Mouse (Mus musculus) stomach, postnatal 0 days (tissue): ENCODE data around the gene Cdiptos. TPM values are rescaled to one million over a fixed set of nuclear protein-coding genes. Genes with fewer than 3 reads are reported as not detected.

Source experiments
- ATAC-seq: fragments of 200-750 bp; cut with Nextera tagmentation; 2 replicates; pipeline ENCODE4 v1.8.0; 2017; ENCODE audit not compliant: low FRiP score, low TSS enrichment
- DNase-seq: peaks from one replicate; pipeline ENCODE4 v3.0.0-alpha.2; 2016; ENCODE audit warnings: low spot score
- H3K27ac ChIP-seq: fragments of 300-500 bp; sonication (generic); replicated peaks from 2 replicates; pipeline ENCODE4 v1.5.1; 2014; ENCODE audit warnings: mild to moderate bottlenecking, control low read depth
- H3K27me3 ChIP-seq: fragments of 300-500 bp; sonication (generic); 2 replicates; pipeline ENCODE4 v1.6.1; 2014; ENCODE audit warnings: low read length; ENCODE audit not compliant: control insufficient read depth, insufficient read depth
- H3K36me3 ChIP-seq: fragments of 300-500 bp; sonication (generic); 2 replicates; pipeline ENCODE4 v1.6.1; 2014; ENCODE audit warnings: low read length, mixed read lengths; ENCODE audit not compliant: control insufficient read depth, insufficient read depth
- H3K4me1 ChIP-seq: fragments of 300-500 bp; sonication (generic); replicated peaks from 2 replicates; pipeline ENCODE4 v1.6.1; 2014; ENCODE audit warnings: antibody characterized with exemption; ENCODE audit not compliant: control insufficient read depth, insufficient read depth
- H3K4me2 ChIP-seq: fragments of 300-500 bp; sonication (generic); replicated peaks from 2 replicates; pipeline ENCODE4 v1.6.1; 2014; ENCODE audit warnings: low read depth, mild to moderate bottlenecking, control low read depth, moderate library complexity
- H3K4me3 ChIP-seq: fragments of 300-500 bp; sonication (generic); 2 replicates; pipeline ENCODE4 v1.5.1; 2014; ENCODE audit warnings: low read depth, low read length, control low read depth
- H3K9ac ChIP-seq: fragments of 300-500 bp; sonication (generic); 2 replicates; pipeline ENCODE4 v1.6.1; 2014; ENCODE audit warnings: mild to moderate bottlenecking, low read length, control low read depth, mixed read lengths
- H3K9me3 ChIP-seq: fragments of 300-500 bp; sonication (generic); 2 replicates; pipeline ENCODE4 v1.6.1; 2016; ENCODE audit warnings: low read length; ENCODE audit not compliant: control insufficient read depth
- CTCF ChIP-seq: IDR thresholded peaks from 2 replicates; pipeline ENCODE4 v1.5.1; 2016; ENCODE audit warnings: antibody characterized with exemption, low read depth, mild to moderate bottlenecking, moderate library complexity
- EP300 ChIP-seq: optimal IDR thresholded peaks from 2 replicates; pipeline ENCODE3; 2016; ENCODE audit warnings: antibody characterized with exemption
- WGBS: fragments of 180-500 bp; shearing (Covaris S2); extraction: QIAGEN DNeasy Blood & Tissue Kit; methylation state at CpG from one replicate; pipeline ENCODE4 v1.1.7; 2014; 5-methylcytosine and 5-hydroxymethylcytosine counted together
- polyA plus RNA-seq: library from polyadenylated mRNA; unstranded; fragments of >200 nt; fragmentation: Nextera tagmentation; extraction: Ambion mirVana; gene quantifications from 2 replicates; pipeline ENCODE4 v1.2.1, GENCODE M21; 2015

Cdiptos gene
- polyA plus RNA-seq, 1 experiment from 2014 or later, result 1.7 TPM

DNA sequence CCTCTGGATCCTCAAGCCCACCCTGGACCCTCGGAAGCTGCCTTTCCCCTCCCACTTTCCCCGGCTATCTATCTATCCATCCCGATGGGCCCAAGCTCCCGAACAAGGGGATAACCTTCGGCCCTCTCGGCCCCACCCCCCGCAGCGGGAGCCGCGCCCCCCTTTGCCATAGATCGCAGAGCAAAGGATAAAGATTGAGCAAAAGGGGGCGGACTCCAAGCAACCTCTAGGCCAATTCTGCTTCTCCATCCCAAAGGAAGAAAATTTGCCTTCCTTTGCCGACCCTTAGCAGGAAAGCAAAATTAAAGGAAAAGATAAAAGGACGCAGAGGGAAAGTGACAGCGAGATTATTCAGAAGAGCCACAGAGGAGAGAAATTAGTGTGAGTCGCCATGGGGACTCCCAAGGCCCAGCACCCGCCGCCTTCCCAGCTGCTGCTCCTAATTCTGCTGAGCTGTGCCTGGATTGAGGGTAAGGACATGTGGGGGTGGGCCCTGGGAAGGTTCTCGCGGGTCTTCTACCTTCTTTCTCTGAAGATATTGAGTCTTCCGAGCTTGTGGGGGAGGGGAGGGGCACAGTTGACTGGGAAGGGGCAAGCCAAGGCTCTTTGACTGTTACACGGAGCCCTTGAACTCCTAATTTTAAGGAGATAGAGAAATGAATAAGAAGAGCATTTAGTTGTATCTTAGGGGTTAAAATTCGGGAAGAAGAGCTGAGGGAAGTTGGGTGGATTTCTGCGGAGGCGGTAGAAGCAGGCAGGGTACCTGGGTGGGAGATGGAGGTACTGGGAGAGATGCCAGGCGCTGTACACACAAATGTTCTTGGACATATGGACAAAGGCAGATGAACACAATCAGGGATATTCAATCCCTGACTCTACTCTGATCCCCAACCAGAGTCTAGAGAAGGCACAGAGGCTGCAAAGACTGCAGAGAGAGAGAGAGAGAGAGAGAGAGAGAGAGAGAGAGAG is 25.0 kb downstream of the Cdiptos start:
- H3K4me3 ChIP-seq, result no peak overlapping the region
- H3K27ac ChIP-seq, result no peak overlapping the region
- no peaks in the 10 kb centered on the region for H3K36me3 ChIP-seq
- no peak for DNase-seq
- 7% methylated on average over 26 of the region's 26 CpGs for WGBS
- H3K9me3 ChIP-seq, result no peaks in the 10 kb centered on the region
- no peak overlapping the region for H3K4me2 ChIP-seq
- H3K4me1 ChIP-seq, result no peaks in the 10 kb centered on the region
- ATAC-seq, result no peak
- no peak overlapping the region for H3K9ac ChIP-seq
- H3K27me3 ChIP-seq, result no peaks in the 10 kb centered on the region
- TF ChIP-seq EP300, result no peak
- no peak for TF ChIP-seq CTCF

DNA sequence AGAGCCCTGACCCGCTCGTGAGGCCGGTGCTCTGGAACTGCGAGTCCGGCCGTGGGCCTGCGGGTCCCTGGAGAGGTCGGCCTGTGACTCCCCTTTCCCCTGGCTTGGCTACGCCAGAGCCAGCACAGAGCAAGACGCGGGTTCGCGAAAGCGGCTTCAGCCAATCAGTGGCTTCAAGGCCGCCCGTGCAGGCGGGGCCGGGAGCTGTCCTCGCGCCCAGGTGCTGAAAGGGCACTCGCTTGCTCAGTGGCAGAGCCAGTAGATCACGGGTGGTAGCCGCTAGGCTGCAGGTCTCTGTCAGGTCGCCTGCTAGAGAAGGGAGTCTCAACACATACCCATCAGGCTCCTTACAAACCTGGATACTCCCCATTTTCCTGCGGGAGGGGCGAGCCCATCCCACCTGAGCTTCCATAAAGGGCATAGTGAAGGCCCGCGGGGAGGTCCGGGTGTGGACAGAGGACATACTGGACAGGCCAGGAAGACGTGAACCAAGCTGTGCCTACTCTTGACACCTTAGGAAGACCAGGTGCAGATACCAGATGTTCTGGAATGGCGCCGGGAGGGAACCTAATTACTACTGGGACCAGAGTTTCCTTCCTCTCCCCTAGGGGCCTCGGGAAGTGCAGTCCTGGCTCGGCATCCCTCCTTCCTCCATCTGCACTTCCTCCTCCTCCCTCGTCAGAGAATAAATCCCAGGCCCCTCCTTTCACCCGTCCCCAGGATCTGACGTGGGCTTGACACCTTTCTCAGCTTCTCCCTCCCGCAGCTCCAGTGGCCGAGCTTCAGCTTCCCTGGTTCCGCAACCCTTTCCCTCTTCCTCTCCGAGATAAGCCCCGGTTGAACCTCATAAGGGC is 25.9 kb downstream of the Cdiptos start, which contains the start of gene Sez6l2:
Sez6l2 (plus strand) TSS at position 771 of the 854 bp plus-strand sequence.
- H3K27ac ChIP-seq, result no peak within 1 kb of the TSS
- no peaks in the 10 kb centered on the region for H3K27me3 ChIP-seq
- H3K4me3 ChIP-seq, result peak within 1 kb of the TSS; percentile 41
- no peak for TF ChIP-seq EP300
- peak; percentile 1; the same call in 1 of the 2 replicates for TF ChIP-seq CTCF
- no peaks in the 10 kb centered on the region for H3K4me1 ChIP-seq
- no peak within 1 kb of the TSS for H3K9ac ChIP-seq
- no peaks in the 10 kb centered on the region for H3K9me3 ChIP-seq
- no peaks in the 10 kb centered on the region for H3K36me3 ChIP-seq
- ATAC-seq, result peak; percentile 83
- WGBS, result under 1% methylated on average over 41 of the region's 42 CpGs
- peak within 1 kb of the TSS; percentile 95 for H3K4me2 ChIP-seq
- DNase-seq, result peak; percentile 93

GRCm38 (mm10) chr7:126949403-126949792 is 26.5 kb downstream of the Cdiptos start, which contains the start of gene Asphd1:
Gene Asphd1 (minus strand): TSS chr7:126949582.
- no peak for DNase-seq
- Histone ChIP-seq H3K36me3 (no peaks in the 10 kb centered on the region), H3K9ac (no peak within 1 kb of the TSS), H3K4me2 (peak within 1 kb of the TSS; percentile 95), H3K27ac (no peak within 1 kb of the TSS), H3K4me3 (peak within 1 kb of the TSS; percentile 41), H3K4me1 (no peaks in the 10 kb centered on the region), H3K9me3 (no peaks in the 10 kb centered on the region), H3K27me3 (no peaks in the 10 kb centered on the region)
- no peak for TF ChIP-seq EP300
- no peak for TF ChIP-seq CTCF
- ATAC-seq, result peak; percentile 58
- WGBS, result 2% methylated on average over 21 of the region's 21 CpGs

GRCm38 (mm10) chr7:126948626-126949025 is 27.3 kb downstream of the Cdiptos start:
- Histone ChIP-seq H3K9me3 (no peaks in the 10 kb centered on the region), H3K4me2 (no peak overlapping the region), H3K4me3 (no peak overlapping the region), H3K36me3 (no peaks in the 10 kb centered on the region), H3K4me1 (no peaks in the 10 kb centered on the region), H3K27ac (no peak overlapping the region), H3K9ac (no peak overlapping the region), H3K27me3 (no peaks in the 10 kb centered on the region)
- TF ChIP-seq EP300 (no peak), CTCF (no peak)
- WGBS, result 86% methylated on average over 10 of the region's 10 CpGs
- ATAC-seq, result no peak
- no peak for DNase-seq

- WGBS, result 44% methylated on average over 3 of the region's 3 CpGs
- 0 out of 2 replicates have a peak, but pooled peaks have one; percentile 36 for ATAC-seq
- H3K9ac ChIP-seq, result no peak overlapping the region
- H3K27me3 ChIP-seq, result no peaks in the 10 kb centered on the region
- H3K9me3 ChIP-seq, result no peaks in the 10 kb centered on the region
- H3K36me3 ChIP-seq, result no peaks in the 10 kb centered on the region
- no peak overlapping the region for H3K4me3 ChIP-seq
- H3K4me2 ChIP-seq, result no peak overlapping the region
- TF ChIP-seq CTCF, result peak; percentile 82
- no peak for TF ChIP-seq EP300
- no peak overlapping the region for H3K27ac ChIP-seq
- H3K4me1 ChIP-seq, result no peaks in the 10 kb centered on the region
- DNase-seq, result peak; percentile 53
These were observed 29.4 kb downstream of the Cdiptos start for GRCm38 (mm10) chr7:126946530-126946929.
